Mouse (Mus musculus): ENCODE measurements around the gene Gm10490.

- TF ChIP-seq GATA1 (IDR thresholded peaks at IDR 0.05; ENCODE audit: borderline replicate concordance, low read length) (no peak), CTCF (IDR thresholded peaks at IDR 0.05; ENCODE audit: low read depth, low read length) (no peak), TAL1 (conservative IDR thresholded peaks at IDR 0.05; ENCODE audit: low read depth, low read length) (no peak), GATA2 (IDR thresholded peaks at IDR 0.05; ENCODE audit: borderline replicate concordance, low read depth, low read length) (no peak)
Observed at GRCm38 (mm10) chrX:7868506-7868905, 40.8 kb upstream of the Gm10490 start.

All from G1E (cell line).